Mouse (Mus musculus) embryo, embryonic 10.5 days (tissue): ENCODE data around the gene Vav3.
"Not testable (repeated sequence)": the region's sequence is repeated elsewhere in the genome, so short reads cannot be mapped to it uniquely, and the experiment has no call there.

Experiments used
- DNase-seq: peaks from one replicate; pipeline ENCODE4 v3.0.0-alpha.2; 2015; ENCODE audit warnings: low spot score

Gene Vav3

DNA sequence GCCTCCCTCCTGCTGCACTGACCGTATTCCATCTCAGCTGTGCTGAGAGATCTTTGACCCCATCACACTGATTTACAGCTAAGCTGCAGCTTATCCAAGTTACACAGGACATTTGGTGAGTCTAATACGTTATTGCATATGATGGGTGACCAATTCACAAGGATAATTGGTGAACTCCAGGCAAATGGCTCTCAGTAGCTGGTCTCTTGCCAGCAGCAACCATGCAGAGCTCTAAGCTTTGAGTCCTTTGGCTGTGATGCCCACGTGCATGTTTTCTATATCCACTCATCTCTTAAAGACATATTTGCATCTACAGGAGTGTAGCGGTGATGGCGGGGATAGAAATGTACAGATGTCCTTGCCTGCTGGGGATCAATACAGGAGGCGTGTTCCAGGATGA is 99.5 kb downstream of the Vav3 start:
- no peak for DNase-seq

DNA sequence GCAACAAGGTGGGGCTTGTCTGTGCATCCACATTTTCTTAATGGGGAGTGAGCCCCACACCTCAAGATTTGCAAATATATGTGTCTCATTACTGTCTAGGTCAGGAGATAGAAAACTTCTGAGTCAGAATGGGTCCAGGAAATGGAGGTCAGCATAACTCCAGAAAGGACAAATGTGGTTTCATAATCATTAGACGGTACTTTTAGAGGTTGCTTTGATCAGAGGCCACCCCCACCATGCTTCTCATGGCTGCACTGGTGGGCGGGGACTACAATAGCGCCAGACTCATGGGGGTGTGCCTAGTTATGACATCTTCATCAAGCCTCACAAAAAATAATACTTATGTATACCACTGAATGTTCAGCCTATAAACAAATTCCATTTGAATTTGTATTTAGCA is 103.6 kb downstream of the Vav3 start:
- no peak for DNase-seq

DNA sequence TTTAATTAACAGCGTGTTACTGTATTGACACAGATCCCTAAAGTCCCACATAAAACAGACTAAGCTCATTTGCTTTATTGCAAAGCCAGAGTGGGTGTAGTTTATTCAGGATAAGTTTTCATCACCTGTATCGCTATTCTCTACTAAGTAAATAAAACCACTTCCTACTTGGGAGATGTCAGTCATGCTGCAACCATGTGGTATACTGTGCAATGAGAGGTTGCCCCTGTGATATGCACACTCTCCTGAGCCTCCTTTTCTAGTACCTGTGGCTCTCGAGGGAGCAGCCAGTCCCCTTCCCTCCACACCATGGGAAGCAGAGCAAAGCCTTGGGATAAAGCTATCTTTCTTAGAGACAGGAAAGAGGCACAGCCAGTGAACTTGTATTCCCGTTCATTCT is 106.5 kb downstream of the Vav3 start:
- no peak for DNase-seq

DNA sequence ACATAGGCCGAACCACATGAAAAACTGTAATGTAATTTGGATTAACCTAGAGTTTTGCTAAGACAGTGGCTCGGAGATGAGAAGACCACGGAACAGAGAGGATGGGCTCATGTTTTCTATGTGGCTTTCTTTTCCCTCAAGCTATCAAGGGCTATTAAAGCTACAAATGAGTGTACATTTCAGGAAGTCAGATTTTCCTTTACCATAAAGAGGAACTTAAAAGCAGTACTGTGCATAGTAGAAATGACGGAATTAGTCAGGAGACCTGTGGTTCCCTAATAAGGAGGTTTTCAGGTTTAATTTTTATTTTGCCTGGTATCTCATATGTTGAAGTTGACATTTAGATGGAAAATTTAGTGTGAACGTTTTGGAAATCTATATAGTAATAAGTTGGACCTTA is 107.8 kb downstream of the Vav3 start:
- not testable (repeated sequence) for DNase-seq

DNA sequence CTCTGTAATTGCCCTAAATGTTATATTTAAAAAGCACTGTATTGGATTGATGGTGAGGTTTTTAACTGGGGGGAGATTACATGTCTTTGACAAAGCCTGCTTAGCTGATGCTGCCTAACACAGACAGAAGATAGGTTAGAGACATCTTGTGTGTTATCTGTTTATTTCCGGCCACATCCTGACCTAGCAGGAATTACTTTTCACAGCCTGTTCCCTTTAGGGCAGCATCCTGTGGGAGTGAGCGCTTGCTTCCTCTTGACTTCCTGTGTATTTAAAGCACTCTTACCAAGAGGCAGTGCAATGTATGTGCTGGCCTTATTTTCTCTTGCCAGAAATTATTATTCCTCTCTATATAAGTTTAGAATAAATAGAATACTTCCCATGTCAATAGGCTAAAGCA is 111.5 kb downstream of the Vav3 start:
- DNase-seq, result no peak

DNA sequence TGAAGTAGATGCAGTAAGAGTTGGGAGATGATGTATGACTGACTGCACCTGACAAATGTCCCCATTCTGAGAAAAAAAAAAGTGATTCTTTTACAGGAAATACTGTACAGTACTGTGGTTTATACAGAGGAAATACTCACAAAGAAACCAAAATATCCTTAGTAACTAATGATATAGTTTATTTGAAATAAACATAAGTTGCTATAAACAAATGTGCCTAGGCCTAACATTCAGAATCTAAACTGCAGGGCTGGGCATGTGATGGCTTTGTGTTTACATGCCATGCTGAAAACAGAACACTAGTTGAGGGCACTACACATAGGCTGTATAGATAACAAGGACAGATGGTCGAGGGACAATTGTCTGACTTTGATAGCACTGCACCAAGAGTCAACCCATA is 114.2 kb downstream of the Vav3 start:
- DNase-seq, result no peak

DNA sequence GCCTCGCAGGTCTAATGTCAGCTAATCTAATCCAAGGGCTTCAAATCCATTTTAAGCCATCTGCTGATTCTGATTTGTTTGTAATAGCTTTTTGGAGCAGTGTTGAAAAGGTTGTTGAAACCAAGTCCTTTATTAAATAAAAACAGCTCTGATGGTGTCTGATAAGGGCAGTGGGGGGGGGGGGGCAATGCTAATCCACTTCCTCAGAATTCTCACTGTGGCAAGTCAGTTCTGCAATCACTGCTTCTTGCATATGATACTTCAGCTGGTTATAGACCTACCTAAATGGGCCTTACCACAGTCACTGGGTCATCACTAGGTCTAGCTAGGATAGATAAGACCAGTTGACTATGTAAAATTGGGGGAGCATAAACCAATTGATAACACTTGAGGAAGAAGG is 115.9 kb downstream of the Vav3 start:
- DNase-seq, result no peak

DNA sequence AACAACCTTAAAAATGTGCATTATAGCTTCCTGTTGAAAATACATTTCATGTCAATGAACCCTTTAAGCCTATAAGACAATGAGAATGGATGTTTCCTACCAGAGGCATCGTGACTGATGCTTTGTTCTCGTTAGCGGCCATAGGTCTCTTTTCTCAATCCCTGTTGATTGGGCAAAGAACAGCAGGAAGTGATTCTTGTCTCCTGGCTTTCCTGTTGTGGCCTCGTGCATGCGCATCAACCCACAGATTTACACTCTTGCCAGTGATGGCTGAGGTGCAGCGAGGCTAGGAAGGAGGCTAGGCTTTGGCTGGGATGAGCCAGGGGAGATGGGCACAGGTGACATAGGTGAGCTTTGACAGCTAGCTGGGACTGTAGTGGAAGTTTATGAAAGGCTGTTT is 123.2 kb downstream of the Vav3 start:
- DNase-seq, result no peak

DNA sequence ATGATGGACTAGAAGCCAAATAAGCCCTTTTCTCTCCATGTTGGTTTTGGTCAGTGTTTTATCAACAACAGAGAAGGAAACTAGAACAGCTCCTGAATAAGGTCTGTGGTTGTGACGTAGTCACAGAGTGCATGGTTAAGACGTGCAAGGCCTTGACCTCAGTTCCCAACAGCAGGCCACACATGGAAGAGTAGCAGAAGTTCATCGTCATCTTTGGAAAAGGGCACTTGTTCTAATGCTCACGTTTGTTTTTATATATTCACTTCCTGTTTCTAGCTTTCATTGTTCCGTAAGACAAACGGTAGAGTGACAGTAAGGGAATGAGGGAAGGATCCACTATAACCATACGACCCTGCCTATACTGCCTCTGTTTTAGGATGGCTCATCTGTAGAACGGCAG is 124.1 kb downstream of the Vav3 start:
- no peak for DNase-seq

DNA sequence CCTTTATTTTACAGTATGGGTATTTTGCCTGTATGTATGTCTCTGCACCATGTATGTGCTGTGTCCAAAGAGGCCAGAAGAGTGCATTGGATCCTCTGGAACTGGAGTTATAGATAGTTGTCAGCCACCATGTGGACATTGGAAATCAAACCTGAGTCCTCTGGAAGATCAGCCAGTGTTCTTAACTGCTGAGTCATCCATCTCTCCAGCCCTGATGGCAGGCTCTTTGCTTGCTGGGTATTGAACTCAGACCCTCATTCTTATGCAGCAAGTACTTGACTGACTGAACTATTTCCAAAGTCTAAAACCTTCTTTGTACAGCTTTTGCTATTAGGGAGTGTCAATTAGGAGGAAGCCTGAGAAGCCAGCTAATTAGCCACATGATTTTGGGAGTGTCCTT is 126.1 kb downstream of the Vav3 start:
- no peak for DNase-seq

DNA sequence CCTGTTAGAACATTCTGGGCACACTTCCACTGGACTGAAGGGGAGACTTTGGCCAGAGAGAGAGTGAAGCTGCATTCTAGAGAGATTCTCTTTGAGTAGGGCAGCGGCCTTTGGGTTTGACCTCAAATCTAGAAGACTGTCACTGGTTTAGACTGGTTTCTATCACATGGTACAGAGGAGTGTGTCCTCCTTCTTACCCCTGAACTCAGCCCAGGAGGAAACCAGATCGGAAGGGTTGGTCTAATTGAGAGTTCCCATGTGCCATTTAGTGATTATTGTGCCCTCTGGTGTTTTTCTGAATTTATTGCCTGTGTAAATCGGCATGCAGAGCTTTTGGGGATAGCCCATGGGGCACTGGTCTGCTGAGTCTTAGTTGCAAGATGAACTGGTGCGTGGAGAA is 126.8 kb downstream of the Vav3 start:
- DNase-seq, result no peak

DNA sequence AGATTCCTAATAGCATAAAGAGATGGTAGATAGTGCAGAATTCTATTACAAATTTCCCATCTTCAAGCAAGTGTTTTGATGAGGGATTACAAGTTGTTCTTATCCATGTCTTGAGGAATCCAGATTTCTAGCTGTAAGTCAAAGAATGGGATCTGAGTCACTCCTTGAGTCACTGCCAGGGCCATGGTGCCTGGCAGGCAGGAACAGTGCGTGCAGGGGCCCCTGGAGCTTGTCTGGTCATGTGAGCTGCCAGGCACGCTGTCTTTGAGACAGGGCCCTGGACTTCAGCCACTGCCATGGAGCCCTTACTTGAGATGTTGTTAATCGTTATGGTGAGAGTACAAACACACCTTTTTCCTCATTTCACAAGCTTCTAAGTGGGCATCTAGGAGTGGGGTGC is 129.0 kb downstream of the Vav3 start:
- no peak for DNase-seq

DNA sequence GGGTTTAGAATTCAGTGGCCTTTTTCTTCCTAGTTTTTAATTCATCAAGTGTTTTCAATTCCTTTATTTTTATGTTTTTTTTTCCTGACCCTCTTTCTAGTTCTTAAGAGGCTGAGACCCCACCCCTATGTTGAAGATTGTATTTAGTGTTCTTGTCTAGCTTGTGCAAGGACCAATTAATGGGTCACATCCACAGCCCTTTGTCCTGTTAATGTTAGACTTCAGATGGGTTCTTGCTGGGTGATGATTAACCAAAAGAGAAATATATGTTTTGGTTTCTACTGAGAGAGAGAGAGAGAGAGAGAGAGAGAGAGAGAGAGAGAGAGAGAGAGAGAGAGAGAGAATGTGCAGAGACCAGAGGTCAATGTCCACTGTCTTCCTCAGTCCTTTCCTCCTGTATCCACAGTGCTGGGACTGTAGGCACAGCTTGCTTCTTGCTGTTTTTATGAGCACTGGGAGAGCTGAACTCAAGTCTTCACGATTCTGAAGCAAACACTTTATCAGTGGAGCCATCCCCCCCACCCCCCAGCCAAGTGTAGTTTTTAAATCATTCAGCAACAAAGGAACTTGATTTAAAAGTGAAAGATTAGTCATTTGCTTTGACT is 130.3 kb downstream of the Vav3 start:
- DNase-seq, result no peak

DNA sequence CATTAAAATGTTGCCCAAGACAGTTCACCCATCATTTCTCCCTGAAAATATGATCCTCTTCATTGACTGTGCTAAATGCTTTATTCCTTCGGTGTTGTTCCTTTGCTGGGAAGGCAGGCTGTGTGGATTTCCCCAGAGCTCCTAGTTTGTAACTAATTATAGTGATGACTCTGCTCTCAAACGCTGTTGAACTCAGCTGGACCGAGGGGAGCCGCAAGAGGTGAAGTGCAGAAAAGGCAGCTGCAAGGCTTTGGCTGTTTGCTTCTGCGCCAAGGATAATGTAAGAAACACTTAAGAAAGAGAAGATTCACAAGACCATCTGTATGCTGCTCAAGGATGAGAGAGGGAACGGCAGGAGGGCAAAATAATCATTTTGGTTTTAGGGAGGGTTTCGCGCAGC is 136.1 kb downstream of the Vav3 start:
- DNase-seq, result no peak

DNA sequence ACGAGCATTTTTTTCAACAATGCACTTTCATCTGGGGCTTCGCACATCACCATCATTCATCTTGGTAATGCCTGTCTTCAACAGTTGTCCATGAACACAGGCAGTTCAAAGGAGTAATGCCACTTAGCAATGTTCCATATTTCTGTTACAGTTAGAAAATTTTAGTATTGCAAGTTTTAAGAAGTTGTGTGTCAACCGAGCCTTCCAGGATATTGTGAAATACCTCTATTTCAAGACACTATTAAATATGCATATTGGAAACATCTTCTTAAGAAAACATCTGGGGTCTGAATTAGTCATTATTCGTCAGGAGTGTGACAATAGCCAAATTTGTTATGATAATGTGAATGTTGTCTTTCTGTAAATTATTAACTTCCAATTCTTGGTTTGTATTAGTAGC is 137.8 kb downstream of the Vav3 start:
- no peak for DNase-seq

DNA sequence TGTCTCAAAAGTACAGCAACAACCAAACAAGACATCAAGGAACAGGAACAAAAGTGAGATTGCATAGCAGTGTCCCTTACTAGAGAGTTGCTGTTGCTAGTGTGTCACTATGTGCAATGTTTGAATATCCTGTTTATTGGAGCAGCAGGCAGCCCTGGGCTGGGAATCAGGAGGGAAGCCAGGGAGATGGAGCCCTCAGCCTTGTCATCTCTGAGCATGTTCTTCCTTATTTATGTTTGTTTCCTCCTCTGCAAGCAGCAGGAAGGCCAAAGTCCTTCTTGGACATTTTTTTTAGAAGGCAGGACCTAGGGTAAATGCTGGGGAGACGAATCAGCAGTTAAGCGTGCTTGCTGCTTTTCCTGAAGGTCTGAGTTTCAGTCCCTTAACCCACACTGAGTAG is 140.2 kb downstream of the Vav3 start:
- no peak for DNase-seq

DNA sequence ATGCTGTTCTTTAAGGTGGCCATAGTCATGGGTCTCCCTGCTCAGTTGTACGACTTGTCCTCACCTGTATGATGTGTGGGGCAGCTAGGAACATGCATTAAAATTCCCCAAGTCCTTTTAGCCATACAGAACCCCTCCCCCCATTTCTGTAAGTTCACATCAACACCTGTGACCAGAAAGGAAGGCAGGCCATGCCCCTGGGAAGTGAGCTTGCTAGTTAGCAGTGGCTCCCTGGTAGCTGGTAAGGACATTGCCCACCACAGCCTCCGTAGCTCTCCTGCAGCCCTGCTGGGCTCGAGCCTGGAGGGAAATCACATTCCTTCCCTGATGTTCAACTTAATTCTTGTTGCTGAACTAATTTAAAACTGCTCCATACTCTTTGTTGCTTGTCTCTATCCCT is 146.3 kb downstream of the Vav3 start:
- DNase-seq, result no peak

DNA sequence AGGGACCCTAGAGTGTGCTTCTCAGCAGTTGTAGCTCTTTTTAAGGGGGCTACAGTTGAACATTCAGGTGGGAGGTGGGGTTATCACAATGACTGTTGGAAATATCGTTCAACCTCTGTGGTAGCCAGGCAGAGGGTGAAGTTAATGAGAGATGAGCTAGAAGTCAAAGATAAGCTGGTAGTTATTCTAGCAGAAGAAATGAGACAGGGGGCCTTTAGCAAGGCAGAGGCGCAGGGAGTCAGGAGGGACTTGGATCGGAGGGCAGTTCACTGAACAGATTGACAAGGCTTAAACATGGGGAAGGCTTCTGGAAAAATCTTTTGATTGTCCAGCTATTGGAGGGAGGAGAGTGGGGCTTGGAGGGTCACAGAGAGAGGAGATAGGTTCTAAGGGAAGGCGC is 147.4 kb downstream of the Vav3 start:
- no peak for DNase-seq

DNA sequence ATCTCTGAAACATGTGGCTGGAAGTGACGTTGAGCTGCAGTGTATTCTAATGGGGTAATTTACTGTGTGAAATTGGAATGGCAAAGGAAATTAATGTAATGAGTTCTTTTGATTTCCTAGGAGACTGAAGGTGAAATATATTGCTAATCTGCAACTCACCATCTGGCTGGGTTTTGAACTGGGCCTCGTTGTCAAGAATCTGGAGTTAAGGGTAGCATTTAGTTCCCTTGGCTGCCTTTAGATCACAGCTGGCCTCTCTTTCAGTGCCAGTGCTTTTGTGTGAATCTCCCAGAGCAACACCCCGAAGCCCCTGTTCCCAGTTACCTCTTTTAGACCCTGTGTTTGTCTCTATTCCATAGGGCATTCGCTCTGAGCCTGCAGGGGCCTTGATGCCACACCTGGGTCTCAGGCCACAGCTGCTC is 148.3 kb downstream of the Vav3 start:
- peak; percentile 9 for DNase-seq

DNA sequence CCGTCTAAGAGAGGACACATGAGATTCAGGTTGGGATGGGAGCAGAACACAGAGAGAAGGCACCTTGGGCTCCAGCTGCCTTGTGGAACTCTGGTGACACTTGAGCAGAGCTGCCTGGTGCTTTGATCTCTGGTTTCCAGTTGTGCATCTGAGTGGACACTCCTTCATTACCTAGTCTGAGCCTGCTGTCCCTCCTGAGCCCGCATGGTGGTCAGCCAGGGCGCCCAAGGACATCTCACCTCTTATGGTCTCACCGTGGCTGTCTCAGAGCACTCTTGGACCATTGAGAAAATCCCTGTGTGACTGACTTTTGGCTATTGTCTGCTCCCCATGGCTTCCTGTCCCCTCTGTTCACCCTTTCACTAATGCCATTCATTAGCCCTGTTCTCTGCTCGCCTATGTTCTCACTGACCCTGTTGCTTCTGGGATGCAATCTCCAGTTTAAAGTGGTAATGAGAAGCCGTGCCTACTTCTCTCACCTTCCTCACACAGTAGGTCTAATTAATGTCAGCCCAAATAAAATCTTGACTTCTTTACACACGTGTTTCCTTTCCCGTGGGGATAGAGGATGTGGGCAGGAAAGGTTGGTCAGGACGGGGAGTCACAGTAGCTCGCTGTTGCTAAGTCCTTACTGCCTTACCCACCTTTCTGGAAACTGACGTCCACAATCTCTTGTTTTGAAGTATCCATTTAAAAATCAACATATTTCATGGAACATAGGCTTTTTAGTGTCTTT is 150.3 kb downstream of the Vav3 start:
- DNase-seq, result no peak

DNA sequence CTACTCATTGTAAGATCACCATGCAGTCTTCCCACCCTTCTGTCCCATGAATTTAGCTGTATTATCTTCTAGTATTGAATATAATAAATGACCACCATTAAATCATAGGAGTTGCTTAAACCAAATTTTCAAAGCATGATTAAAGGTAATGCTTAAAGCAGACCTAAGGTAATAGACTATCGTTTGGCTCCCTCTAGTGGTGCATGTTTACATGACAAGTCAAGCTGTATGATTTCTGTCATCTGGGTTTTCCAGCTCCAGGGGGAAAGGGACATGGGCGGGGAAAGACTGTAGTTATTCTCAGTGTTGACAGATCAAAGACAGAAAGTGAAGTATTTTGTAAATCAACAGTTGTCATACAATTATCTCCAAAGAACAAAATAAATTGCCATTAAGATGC is 151.1 kb downstream of the Vav3 start:
- DNase-seq, result peak; percentile 91

DNA sequence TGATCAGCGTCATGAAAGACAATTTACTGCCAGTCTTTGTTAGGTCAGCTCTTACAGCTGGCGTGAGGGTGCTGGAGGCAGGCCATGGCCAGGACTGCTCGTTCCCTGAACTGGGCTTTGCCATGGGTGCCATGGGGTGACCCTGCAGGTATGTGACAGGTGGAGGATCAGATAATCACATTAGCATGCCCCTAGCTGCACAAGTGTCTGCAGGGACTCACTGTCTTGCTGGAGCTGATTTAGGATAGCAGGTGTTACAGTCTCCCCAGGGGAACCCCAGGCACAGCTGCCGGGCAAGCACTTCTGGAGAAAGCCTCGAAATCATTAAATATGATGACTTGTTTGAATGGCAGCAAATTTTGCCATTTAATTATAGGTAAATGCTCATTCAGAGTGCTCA is 156.0 kb downstream of the Vav3 start:
- no peak for DNase-seq

DNA sequence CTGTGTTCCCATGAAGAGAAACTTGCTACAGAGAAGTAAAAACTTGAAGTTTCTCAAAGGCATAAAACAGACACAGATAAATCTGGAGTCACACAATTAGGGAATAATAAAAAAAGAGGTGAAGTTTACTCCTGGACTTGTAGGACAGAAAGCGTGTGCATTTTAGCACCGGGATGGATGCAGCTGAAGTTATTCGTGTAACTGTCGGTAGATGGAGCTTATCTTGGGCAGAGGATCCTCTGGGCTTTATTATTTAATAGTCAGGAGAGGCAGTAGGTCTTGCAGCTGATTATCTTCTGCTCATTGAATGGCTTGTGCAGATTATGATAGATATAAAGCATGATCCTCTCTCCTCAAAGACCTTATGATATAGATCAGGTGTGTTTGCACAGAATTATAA is 156.6 kb downstream of the Vav3 start:
- DNase-seq, result no peak

DNA sequence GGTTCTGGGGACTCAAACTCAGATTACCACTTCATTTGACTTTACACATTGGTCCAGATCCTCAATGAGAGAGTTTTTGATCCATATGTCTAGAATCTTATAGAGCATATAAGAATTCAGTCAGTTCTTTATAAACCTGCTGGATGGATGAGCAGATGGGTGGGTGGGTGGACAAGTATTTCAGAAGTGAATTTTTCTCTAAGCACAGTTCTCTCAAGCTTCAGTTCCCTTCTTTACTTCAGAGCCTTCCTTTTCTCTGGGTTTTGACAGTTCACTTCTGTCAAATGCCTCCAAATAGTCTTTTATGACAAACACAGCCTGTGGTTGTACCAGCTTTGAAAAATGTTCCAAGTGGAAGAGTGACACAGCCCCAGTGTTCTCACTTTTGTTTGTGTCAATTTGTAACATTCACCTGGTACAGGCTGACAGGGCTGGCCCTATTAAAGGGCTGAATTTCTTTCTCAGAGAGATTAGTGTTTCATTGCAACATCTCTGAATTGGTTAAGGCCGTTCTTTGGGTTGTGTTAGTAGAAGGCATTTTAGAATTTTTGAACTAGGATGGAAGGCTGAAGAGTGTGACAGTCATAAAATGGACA is 159.5 kb downstream of the Vav3 start:
- no peak for DNase-seq
